Mouse (Mus musculus) frontal cortex, adult 2 months (tissue): ENCODE results near the gene Slc25a41. TPM values are rescaled to one million over a fixed set of nuclear protein-coding genes. Genes with fewer than 3 reads are reported as not detected.
"Not testable (repeated sequence)": the region's sequence is repeated elsewhere in the genome, so short reads cannot be mapped to it uniquely, and the experiment has no call there.

ENCODE experiments used
- DNase-seq, 2 experiments: peaks; one replicate each; pipeline ENCODE4 v3.0.0; 2022; ENCODE audit warnings: low spot score in 1 of 2; ENCODE audit errors: extremely low spot score in 1 of 2
- polyA plus RNA-seq: library from polyadenylated mRNA; depleted of rRNA; stranded (reverse); fragments of >200 nt; gene quantifications from 2 replicates; pipeline ENCODE4 v1.2.3, GENCODE M21; 2012; rRNA removed

Gene Slc25a41
- polyA plus RNA-seq, result 0.57 and 0.66 TPM in 2 replicates

GRCm38 (mm10) chr17:57041554-57041953, at the start of gene Slc25a41:
Gene Slc25a41, minus strand, starts transcription at chr17:57041654.
- DNase-seq, result no peak

- peak; percentile 80 to 92 for DNase-seq
Measured at GRCm38 (mm10) chr17:57087049-57087832, 45.8 kb upstream of the Slc25a41 start, which contains the start of gene Tubb4a. Gene Tubb4a, minus strand, starts transcription at chr17:57087782.

DNA sequence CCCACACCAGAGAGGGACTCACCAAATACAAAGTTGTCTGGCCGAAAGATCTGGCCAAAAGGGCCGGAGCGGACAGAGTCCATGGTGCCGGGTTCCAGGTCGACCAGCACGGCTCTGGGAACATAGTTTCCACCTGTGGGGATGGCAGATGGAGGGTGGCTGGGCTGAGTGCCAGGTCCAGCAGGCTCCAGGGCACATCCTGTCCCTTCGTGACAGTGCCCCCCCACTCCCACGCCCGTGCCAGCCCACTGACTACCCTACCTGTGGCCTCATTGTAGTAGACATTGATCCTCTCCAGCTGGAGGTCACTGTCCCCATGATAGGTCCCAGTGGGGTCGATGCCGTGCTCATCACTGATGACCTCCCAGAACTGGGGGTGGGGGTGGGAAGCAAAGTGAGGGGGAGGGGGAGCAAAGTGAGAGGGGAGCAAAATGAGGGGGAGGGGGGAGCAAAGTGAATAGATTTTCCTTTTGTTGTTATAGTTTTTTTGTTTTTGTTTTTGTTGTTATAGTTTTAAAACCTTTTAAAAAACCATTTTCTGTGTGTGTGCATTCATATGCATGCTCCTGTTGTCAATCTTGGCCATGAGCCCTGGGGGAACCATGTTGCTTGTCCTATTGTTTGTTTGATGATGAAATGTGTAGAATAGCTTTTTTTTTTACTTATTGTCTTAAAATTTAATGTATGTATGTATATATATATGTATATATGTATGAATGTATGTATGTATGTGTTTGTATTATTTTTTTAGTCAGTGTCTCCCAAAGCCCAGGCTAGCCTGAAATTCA, 44.7 kb upstream of the Slc25a41 start:
- DNase-seq, result no peak

GRCm38 (mm10) chr17:57082481-57082880, 41.0 kb upstream of the Slc25a41 start:
- DNase-seq, result no peak

GRCm38 (mm10) chr17:57081234-57081842, 39.9 kb upstream of the Slc25a41 start:
- no peak for DNase-seq

- DNase-seq, result no peak
Measured at GRCm38 (mm10) chr17:57079919-57080318, 38.5 kb upstream of the Slc25a41 start.

GRCm38 (mm10) chr17:57078336-57078735, 36.9 kb upstream of the Slc25a41 start, which contains the start of gene Dennd1c:
Gene Dennd1c, minus strand, starts transcription at chr17:57078514.
- no peak for DNase-seq

- DNase-seq, result no peak
Measured at GRCm38 (mm10) chr17:57076916-57077315, 35.5 kb upstream of the Slc25a41 start.

GRCm38 (mm10) chr17:57070699-57071098, 29.2 kb upstream of the Slc25a41 start:
- DNase-seq, result no peak

DNA sequence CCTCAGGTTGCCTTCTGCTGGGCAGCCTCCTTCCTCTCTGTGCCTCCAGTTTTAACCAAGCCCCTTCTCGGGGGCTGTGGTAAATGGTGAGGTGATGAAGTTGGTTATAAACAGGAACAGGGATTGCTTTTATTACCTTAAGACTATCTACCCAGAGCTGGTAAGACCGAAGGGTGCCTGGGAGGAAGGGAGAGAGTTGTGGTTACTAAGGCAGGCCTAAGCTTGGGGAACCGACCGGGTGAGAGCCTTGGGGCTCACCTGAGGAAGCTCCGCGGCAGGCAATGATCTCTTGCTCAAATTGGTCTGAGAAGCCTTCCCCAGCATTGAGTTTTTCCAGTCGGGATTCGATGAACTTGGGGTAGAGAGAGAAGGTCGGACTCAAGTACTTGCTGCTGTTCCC, 28.8 kb upstream of the Slc25a41 start:
- DNase-seq, result no peak

DNA sequence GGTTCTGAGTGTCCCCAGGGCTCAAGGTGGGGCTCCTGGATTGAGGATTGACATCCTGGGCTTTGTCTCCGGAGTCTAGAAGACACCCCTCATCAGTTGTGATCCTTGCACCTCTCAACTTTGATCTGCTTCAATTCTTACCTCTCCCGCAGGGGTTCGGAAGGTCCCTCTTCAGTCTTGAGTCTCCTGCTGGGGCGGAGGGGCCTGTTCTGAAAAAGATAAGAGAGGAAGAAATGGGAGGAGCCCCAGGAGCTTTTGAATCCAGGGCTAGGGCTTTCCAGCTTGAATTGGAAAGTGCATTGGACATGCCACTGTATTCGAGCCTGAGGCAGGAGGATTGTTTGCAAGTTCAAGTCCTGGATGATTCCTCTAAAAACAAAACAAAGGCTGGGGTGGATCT, 25.5 kb upstream of the Slc25a41 start:
- DNase-seq, result no peak

GRCm38 (mm10) chr17:57063031-57063430, 21.6 kb upstream of the Slc25a41 start:
- DNase-seq, result no peak

GRCm38 (mm10) chr17:57062548-57062947, 21.1 kb upstream of the Slc25a41 start:
- DNase-seq, result no peak

- DNase-seq, result no peak
Measured at GRCm38 (mm10) chr17:57062011-57062521, 20.6 kb upstream of the Slc25a41 start.

DNA sequence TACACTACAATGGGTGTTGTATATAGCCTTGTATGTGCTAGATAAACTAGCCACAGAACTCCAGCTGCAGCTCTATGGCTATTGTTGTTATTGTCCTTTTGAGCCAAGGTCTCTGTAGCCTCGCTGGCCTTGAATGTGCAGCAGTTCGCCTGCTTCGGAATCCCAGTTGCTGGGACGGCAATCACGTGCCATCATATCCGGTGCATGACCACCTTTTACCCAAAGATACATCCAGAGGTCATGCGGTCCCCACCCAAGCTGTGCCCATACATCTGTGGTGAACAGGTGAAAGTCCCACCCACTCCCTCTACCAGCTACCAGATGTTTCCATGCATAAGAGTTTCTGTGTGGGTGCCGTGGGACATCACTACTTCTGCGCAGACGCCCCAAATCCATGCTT, 19.6 kb upstream of the Slc25a41 start:
- no peak for DNase-seq

- peak; percentile 93 to 96 for DNase-seq
Measured at GRCm38 (mm10) chr17:57060231-57060801, 18.9 kb upstream of the Slc25a41 start.

GRCm38 (mm10) chr17:57059486-57059977, 18.1 kb upstream of the Slc25a41 start, which contains the start of gene Slc25a23:
Gene Slc25a23, minus strand, starts transcription at chr17:57059863.
- peak; percentile 58 to 79 for DNase-seq

DNA sequence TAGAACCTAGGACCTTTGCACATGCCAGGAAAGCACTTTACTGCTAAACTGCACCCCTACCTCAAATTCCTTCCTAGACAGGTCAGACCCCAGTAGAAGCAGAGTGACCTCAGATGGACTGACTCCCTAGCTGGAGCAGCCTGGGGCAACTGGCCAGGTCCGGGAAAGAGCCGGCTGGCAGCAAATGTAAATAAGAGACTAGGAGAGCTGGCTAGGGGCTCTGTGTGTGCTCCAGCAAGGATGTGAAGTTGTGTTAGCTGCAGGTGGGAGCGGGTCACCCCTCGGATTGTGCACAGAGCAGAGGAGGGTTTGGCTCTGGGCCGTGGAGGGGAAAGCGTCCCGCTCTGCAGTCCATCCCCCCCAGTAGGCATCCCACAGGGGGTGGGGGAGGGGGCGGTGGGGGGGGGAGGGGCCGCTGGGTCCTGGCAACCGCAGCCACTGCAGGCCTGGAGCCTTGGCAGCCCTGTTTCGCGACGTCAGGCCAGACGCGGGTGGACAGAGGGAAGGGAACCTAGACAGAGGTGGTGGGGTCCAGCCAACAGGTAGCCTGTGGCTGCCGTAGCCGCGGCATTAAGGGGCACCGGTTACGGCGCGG, 17.5 kb upstream of the Slc25a41 start, which contains the start of gene Crb3:
TSS of gene Crb3 (plus strand) at position 215 of the 595 bp plus-strand sequence.
- DNase-seq, result peak in 1 of 2 experiments; percentile 23

DNA sequence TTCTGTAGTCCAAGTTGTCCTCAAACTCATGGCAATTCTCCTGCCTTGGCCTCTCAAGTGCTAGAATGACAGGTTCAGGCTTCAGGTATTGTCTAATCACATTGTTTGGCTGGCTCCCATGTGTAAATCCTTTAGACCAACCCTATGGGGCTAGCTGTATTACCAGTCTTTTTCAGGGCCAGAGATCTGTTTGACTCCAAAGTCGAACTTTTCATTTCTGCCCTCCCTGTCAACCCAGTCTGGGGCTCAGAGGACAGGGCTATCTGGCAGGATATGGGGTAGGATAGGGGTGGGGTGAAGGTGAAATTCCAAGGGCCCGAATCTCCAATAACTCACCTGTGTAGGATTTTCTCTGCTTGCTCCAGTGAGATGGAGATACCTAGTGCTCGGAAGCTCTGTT, 14.8 kb upstream of the Slc25a41 start:
- DNase-seq, result no peak

DNA sequence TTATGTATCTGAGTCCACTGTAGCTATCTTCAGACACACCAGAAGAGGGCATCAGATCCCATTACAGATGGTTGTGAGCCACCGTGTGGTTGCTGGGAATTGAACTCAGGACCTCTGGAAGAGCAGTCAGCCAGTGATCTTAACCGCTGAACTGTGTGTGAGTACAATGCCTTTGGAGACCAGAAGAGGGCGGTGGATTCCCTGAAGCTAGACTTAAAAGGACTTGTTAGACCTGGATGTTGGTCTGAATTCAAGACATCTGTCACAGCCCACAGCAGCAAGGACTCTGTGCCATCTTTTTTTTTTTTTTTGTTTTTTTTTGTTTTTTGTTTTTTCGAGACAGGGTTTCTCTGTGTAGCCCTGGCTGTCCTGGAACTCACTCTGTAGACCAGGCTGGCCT, 10.2 kb upstream of the Slc25a41 start:
- not testable (repeated sequence) for DNase-seq
